Mouse (Mus musculus): Measurements from ENCODE around the gene Lrrk1.

DNA sequence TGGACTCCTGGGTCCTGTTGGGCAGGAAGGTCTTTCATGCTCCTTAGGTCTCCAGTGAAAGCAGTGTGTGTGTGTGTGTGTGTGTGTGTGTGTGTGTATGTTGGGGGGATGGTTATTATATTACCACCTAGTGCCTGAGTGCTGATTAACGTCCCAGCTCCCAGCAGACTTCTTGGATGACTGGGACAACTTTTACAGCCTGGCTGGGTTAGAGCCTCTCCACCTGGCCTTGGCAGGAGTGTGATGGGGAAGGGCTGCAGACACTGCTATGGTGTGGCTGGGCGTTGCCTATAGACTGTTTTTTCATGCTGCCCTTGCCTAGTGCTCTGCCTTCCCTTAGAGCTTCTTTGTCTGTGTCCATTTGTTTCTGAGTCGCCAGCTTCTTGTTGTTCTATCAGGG, 48.1 kb downstream of the Lrrk1 start:
- no peak for TF ChIP-seq CTCF (IDR thresholded peaks at IDR 0.05; ENCODE audit: low read depth, low read length)
- TF ChIP-seq POLR2A (IDR thresholded peaks at IDR 0.05; ENCODE audit: extremely low read depth, insufficient read depth, low read length), result no peak
